Mouse (Mus musculus): ENCODE results near the gene Tmem211.

Tmem211 gene

DNA sequence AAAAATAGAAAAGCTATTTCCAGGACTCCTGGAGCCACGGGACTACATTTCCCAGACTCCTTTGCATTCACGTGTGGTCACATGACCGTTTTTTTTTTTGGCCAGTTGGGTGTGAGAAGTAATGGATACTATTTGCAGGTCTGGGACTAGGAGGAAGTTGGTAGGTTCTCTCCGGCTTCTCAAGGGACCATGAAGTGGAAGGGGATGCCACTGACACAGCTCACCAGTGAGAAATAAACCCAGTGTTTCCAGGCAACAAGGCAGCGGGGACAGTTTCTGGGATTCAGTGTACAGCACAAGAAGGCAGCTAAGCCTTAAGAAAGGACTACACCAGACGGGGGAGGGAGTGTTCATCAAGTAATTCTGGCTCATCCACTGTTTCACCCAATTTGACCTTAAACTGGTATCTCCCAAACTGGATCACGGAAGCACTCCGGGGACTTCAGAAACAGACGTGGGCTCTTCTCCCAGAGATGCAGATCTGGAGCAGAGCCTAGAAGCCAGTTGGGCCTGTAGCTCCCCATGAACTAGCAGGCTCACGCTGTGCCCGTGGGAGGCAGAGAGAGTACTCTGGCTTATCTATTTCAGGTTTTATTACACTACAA lies 44.6 kb downstream of the Tmem211 start:
- DNase-seq (ENCODE audit: low spot score): peak; percentile 68

DNA sequence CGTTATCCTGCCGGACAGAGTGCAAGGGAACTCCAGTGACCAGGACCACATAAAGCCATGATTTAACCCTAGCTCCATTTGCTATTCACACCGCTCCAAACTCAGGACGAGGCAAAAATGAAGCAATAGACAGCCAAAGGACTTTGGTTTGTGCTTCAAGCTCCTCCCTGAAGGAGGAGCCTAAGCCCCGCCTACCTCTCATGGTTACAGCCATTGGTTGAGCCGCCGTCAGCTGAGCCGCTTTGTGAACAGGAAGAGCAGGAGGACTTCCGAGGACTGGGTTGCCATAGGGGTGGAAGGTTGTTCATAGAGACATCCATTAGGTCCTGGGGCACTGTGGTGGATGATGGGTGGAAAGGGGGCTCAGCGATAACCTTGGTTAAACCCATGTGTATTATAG lies 49.1 kb downstream of the Tmem211 start:
- DNase-seq (ENCODE audit: low spot score): no peak

DNA sequence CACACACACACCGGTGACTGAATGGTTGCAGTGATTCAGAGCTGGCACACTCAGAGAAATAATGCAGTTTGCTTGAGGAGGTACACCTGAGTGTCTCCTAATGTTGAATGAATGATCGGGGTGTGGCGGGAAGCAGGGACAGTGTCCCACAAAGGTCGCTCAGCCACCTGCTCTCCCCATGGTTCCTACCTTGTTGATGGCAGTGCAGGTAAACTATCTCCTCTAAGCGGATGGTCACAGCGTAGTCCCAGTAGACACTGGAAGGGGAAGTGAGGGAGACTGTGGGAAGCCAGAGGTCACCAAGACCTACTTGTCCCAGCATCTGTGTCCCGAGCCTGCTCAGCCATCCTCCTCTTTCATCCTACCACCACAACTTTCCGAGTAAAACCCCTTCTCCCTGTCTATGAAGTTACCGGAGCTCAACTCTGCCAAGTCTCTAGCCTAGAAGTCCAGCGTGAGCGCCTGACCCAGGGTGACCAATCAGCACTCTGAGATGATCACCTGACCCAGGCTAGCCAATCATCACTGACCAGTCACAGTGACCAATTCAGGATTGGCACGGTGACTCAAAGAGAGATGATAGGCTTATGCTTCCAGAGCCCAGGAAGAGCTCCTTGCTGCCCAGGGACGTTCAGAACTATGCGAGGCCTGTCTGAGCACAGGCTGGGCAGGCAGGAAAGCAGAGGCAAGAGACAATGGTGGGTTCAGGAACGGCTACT lies 53.6 kb downstream of the Tmem211 start:
- DNase-seq (ENCODE audit: low spot score): no peak

DNA sequence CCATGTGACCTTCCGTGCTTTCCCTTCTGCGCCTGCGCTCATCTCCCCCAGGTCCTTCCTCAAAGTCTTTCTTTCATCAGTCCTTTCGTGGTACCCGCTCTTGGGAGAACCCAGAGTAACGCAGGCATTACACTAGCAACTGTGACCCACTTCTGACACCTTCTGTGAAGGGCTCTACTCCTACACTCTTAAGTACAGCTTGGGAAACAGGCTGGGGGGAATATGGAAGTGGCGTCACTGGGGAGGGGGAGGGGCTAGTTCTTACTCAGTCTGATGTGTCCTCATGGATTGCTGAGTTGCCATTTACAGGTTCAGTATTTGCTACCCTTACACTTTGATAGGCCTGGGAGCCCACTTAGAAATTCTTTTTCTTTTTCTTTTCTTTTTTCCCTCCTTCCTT lies 54.8 kb downstream of the Tmem211 start:
- no peak for DNase-seq (ENCODE audit: low spot score)

DNA sequence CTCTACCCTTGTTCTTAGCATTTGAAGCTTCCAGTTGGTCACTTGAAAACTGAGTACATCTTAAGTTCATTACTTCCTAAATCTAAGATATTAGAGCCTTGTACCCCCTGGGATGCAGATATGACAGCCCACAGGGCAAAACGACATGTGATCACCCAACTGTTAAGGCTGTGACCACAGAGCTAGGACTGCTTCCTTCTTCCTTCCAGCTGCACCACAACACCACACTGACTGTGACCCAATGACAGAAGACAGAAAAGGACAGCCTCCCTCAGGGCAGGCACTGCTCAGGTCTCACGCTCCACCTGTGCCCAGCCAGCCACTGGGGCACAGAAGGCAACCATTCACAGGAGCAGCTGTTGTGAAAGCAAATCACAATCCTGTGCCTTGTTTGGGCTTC lies 57.0 kb downstream of the Tmem211 start:
- no peak for DNase-seq (ENCODE audit: low spot score)

DNA sequence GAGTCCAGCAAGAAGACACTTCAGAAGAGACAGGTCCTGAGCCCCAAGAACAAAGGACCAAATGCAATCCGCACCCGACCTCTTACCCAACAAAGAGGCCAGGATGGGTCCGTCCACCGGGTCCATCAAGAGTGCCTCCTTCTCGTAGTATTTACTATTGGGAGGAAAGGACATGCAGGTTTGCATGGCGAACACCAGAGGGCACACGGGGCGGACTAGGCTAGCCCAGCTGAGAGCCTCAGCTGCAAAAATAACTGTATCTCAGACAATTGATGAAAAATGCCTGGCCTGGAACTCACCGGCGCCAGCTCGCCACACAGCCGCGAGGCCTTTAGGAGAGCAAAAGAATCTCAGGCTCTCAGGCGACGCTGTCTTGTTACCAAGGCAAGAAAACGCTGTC lies 58.8 kb downstream of the Tmem211 start:
- DNase-seq (ENCODE audit: low spot score): no peak

DNA sequence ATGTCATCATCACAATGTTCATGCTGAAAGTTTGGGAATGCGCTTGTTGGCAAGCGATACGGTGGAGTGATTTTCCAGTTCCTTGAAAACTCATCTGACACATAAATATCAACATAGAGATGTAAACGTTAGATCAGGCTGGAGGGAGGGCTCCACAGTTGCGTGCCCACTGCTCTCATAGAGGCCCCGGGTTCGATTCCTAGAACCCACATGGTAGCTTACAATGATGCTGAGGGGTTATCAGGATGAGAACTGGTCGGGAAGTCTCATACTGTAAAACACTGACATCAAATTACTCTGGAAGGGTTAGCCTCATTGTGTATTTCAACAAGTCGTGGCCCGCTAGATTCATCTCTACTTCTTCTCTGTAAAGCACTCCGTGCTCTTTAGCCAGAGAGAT lies 59.3 kb downstream of the Tmem211 start:
- DNase-seq (ENCODE audit: low spot score): no peak

DNA sequence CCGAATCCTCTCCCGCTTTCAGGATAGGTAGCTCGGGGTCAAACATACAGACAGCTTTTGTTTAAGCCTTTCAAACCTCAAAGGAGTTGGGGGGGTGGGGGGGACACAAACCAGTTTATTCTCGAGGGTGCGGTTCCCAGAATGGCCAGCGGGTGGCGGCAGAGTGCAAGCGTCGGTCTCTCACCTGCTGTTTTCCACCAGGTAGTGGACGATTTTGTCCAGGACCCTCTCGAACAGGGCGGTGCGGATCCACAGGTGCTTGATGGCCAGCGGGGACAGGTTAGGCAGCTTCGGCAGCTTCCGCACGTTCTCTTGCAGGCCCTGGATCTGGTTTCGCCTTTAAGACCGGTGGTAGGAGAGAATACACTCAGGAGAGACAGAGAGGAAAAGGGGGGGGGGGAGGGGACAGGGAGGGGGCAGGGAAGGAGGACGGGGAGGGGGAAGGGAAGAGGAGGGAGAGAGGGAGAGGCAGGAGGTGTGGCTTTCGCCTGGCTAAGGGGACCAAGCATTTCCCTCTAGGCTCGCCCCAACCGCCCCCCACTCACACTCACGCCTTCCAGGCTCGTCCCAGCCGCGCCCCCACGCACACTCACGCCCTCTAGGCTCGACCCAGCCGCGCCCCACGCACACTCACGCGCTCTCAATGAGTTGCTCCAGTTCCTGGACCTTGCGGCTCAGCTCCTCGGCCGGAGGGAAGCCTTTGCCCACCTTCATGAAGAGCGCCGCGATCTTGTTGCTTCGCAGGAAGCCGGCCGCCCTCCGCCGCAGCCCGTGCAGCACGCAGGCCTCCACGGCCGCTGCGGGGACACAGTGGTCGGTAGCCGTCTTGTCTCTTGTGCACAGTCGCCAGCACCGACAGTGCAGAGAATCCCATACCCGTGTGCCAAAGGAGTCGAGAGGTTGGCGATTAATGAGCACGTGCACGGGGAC lies 60.1 kb downstream of the Tmem211 start:
- peak; percentile 81 for DNase-seq (ENCODE audit: low spot score)

DNA sequence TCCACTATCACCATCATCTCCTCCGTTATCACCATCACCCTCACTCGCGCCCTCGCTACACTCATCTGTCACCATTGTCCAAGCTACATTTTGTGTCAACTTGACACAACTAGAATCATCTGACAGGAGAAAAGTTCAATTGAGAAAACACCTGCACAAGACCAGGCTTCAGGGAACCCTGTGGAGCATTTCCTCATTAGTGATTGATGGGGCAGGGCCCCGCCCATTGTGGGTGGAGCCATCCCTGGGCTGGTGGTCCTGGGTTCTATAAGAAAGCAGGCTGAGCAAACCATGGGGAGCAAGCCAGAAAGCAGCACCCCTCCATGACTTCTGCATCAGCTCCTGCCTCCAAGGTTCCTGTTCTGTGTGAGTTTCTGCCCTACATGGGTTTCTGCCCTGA lies 61.1 kb downstream of the Tmem211 start:
- DNase-seq (ENCODE audit: low spot score): no peak

DNA sequence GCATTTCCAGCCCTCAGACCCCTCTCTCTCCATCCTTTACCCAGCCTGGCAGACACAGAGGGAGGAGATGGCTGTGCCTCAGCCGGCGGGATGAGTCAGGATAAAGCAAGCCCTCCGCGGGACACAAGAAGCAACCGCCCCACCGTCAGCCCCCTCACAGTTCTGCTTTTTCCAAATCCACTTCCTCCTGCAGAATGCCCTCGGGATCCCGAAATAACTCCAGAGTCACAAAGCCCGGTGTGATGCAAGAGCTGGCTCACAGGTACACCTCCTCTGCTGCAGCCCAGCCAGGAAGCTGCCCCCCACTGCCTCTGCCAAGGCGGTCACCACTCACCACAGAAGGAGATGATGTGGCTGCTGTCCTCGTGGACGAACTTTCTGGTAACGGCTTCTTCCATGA lies 61.8 kb downstream of the Tmem211 start:
- DNase-seq (ENCODE audit: low spot score): no peak

Data from testis, postnatal 10 days (tissue).